Mouse (Mus musculus) forebrain, embryonic 14.5 days (tissue): Measurements from ENCODE around the gene Osbpl3. TPM values are rescaled to one million over a fixed set of nuclear protein-coding genes. Genes with fewer than 3 reads are reported as not detected.

ENCODE experiments used
- ATAC-seq: fragments of 200-750 bp; cut with Nextera tagmentation; 2 replicates; pipeline ENCODE4 v1.8.0; 2017; ENCODE audit warnings: mild to moderate bottlenecking, moderate library complexity
- DNase-seq: peaks from one replicate; pipeline ENCODE4 v3.0.0-alpha.2; 2015; ENCODE audit warnings: low spot score
- H3K27ac ChIP-seq: fragments of 300-500 bp; sonication (generic); 2 replicates; pipeline ENCODE4 v1.5.1; 2014; ENCODE audit warnings: low read depth, mild to moderate bottlenecking, control low read depth, low read length, moderate library complexity
- H3K27me3 ChIP-seq: fragments of 300-500 bp; sonication (generic); replicated peaks from 2 replicates; pipeline ENCODE4 v1.6.1; 2014; ENCODE audit warnings: low read length, control low read depth, mixed read lengths; ENCODE audit not compliant: control insufficient read depth, insufficient read depth
- H3K36me3 ChIP-seq: fragments of 300-500 bp; sonication (generic); 2 replicates; pipeline ENCODE4 v1.6.1; 2014; ENCODE audit warnings: low read length, control low read depth; ENCODE audit not compliant: control insufficient read depth, insufficient read depth
- H3K4me1 ChIP-seq: fragments of 300-500 bp; sonication (generic); 2 replicates; pipeline ENCODE4 v1.6.1; 2014; ENCODE audit warnings: antibody characterized with exemption, low read length, control low read depth; ENCODE audit not compliant: control insufficient read depth, insufficient read depth
- H3K4me2 ChIP-seq: fragments of 300-500 bp; sonication (generic); 2 replicates; pipeline ENCODE4 v1.6.1; 2014; ENCODE audit warnings: mild to moderate bottlenecking, control low read depth, low read length
- H3K4me3 ChIP-seq: fragments of 300-500 bp; sonication (generic); 2 replicates; pipeline ENCODE4 v1.5.1; 2014; ENCODE audit warnings: low read depth, low read length, control low read depth
- H3K9ac ChIP-seq: fragments of 300-500 bp; sonication (generic); 2 replicates; pipeline ENCODE4 v1.6.1; 2014; ENCODE audit warnings: mild to moderate bottlenecking, low read length, control low read depth, moderate library complexity
- H3K9me3 ChIP-seq: fragments of 300-500 bp; sonication (generic); replicated peaks from 2 replicates; pipeline ENCODE4 v1.6.1; 2016; ENCODE audit warnings: low read length, control low read depth, mixed read lengths; ENCODE audit not compliant: control insufficient read depth
- WGBS: fragments of 180-500 bp; shearing (Covaris S2); extraction: QIAGEN DNeasy Blood & Tissue Kit; methylation state at CpG from one replicate; pipeline ENCODE4 v1.1.7; 2014; 5-methylcytosine and 5-hydroxymethylcytosine counted together
- polyA plus RNA-seq: library from polyadenylated mRNA; unstranded; fragments of >200 nt; fragmentation: Nextera tagmentation; extraction: Ambion mirVana; gene quantifications from 2 replicates; pipeline ENCODE4 v1.2.1, GENCODE M21; 2014

The Osbpl3 gene
- polyA plus RNA-seq, 1 experiment from 2014 or later: 2.8 TPM

- no peak for ATAC-seq
- Histone ChIP-seq H3K4me3 (no peak overlapping the region), H3K27me3 (no peaks in the 10 kb centered on the region), H3K9ac (no peak overlapping the region), H3K9me3 (no peaks in the 10 kb centered on the region), H3K27ac (no peak overlapping the region), H3K4me1 (no peaks in the 10 kb centered on the region), H3K4me2 (no peak overlapping the region), H3K36me3 (no peaks in the 10 kb centered on the region)
- no peak for DNase-seq
- WGBS: 95% methylated on average over 8 of the region's 8 CpGs
Measured at GRCm38 (mm10) chr6:50364364-50364763, 91.6 kb downstream of the Osbpl3 start.

- DNase-seq (no peak), ATAC-seq (no peak)
- Histone ChIP-seq H3K9me3 (no peaks in the 10 kb centered on the region), H3K4me3 (no peak overlapping the region), H3K27ac (no peak overlapping the region), H3K27me3 (no peaks in the 10 kb centered on the region), H3K9ac (no peak overlapping the region), H3K4me1 (no peaks in the 10 kb centered on the region), H3K4me2 (no peak overlapping the region), H3K36me3 (no peaks in the 10 kb centered on the region)
- 86% methylated on average over 5 of the region's 5 CpGs for WGBS
Measured at GRCm38 (mm10) chr6:50363385-50363784, 92.6 kb downstream of the Osbpl3 start.

- no peaks in the 10 kb centered on the region for H3K27me3 ChIP-seq
- no peaks in the 10 kb centered on the region for H3K36me3 ChIP-seq
- no peak for ATAC-seq
- no peak overlapping the region for H3K9ac ChIP-seq
- no peak for DNase-seq
- H3K4me1 ChIP-seq: peaks cover 3% of the 10 kb centered on the region; the same call in 1 of the 2 replicates
- H3K4me3 ChIP-seq: no peak overlapping the region
- H3K9me3 ChIP-seq: no peaks in the 10 kb centered on the region
- H3K27ac ChIP-seq: no peak overlapping the region
- WGBS: 62% methylated on average over 4 of the region's 4 CpGs
- no peak overlapping the region for H3K4me2 ChIP-seq
Measured at GRCm38 (mm10) chr6:50362704-50363261, 93.2 kb downstream of the Osbpl3 start.

DNA sequence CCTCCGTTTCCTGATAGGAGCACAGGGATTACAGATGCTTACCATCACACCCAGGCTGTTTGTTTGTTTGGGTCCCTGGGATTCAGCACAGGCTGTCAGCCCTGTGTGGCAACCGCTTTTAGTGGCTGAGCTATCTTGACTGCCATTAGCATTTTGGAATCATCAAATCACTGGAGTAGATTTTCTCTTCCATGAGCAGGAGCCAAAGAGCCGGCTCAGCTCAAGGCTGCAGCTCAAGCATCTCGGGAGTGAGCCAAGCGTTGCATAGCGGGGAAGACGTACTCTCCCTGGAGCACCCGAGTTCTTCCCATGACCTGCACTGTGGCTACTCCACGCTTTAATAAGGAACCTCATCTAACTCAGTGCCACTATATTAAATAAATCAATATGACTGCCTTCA is 93.8 kb downstream of the Osbpl3 start:
- 75% methylated on average over 9 of the region's 9 CpGs for WGBS
- Histone ChIP-seq H3K27me3 (no peaks in the 10 kb centered on the region), H3K9me3 (no peaks in the 10 kb centered on the region), H3K9ac (no peak overlapping the region), H3K4me3 (no peak overlapping the region), H3K36me3 (no peaks in the 10 kb centered on the region), H3K4me1 (peaks cover 5% of the 10 kb centered on the region; the same call in 1 of the 2 replicates), H3K4me2 (no peak overlapping the region), H3K27ac (no peak overlapping the region)
- DNase-seq: peak; percentile 28
- no peak for ATAC-seq

DNA sequence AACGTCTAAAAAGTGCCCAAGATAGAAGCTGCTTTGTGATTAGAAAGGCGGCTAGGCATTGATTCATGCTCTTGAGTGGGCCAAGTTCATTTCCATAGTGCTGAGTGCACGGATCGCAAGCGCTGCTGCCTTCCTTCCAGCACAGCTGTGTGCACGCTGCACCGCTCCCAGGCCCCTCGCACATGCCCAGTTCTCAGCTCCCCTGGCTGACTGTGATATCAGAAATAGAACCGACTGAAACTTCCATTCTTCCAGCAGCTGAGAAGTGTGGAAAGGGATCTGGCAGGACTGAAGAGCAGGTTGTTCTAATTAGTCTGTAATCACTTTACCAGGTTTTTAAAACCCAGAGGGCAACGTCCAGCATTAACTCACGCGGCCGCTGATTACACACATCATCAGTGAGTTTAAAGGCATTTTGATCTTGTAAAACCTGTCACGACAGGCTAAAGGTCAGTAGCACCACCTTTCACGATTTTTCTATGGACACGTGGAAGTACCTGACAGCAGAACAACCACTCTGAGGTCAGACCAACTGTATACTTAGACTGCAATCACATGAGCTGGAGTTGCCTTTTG is 97.8 kb downstream of the Osbpl3 start:
- Histone ChIP-seq H3K27me3 (no peaks in the 10 kb centered on the region), H3K4me1 (peaks cover 8% of the 10 kb centered on the region), H3K4me2 (no peak overlapping the region), H3K9me3 (no peaks in the 10 kb centered on the region), H3K27ac (no peak overlapping the region), H3K36me3 (no peaks in the 10 kb centered on the region), H3K9ac (no peak overlapping the region), H3K4me3 (no peak overlapping the region)
- WGBS: 52% methylated on average over 16 of the region's 16 CpGs
- DNase-seq (peak; percentile 72), ATAC-seq (peak; percentile 82; the same call in 1 of the 2 replicates)

GRCm38 (mm10) chr6:50354688-50355660 is 101.0 kb downstream of the Osbpl3 start:
- Histone ChIP-seq H3K9ac (no peak overlapping the region), H3K4me1 (peaks cover 8% of the 10 kb centered on the region), H3K27ac (peak overlapping the region; percentile 9; the same call in 1 of the 2 replicates), H3K9me3 (no peaks in the 10 kb centered on the region), H3K27me3 (no peaks in the 10 kb centered on the region), H3K4me3 (no peak overlapping the region), H3K4me2 (no peak overlapping the region), H3K36me3 (no peaks in the 10 kb centered on the region)
- peak; percentile 45 for DNase-seq
- ATAC-seq: no peak
- 47% methylated on average over 20 of the region's 20 CpGs for WGBS

DNA sequence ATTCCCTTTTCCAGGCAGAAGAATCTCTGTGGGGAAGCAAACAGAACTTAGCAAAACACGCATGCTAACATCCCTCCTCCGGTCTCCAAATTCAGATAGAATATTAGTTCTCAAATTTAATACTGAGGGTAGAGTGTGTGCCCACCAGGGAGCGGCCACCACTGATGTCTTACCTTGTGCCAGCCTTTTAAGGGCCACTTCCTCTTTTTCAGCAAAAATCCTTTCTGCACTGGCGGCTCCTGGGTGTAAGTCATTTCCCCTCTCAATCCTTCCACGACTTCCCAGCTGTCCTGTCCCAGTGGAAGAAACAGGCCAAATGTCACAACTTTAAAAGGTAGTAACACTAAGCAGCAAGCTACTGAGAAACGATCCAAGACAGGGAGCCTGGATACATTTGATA is 103.2 kb downstream of the Osbpl3 start:
- H3K27ac ChIP-seq: no peak overlapping the region
- H3K4me1 ChIP-seq: peaks cover 5% of the 10 kb centered on the region
- ATAC-seq (no peak), DNase-seq (no peak)
- no peak overlapping the region for H3K4me3 ChIP-seq
- H3K27me3 ChIP-seq: no peaks in the 10 kb centered on the region
- no peak overlapping the region for H3K9ac ChIP-seq
- H3K9me3 ChIP-seq: no peaks in the 10 kb centered on the region
- WGBS: 72% methylated on average over 6 of the region's 6 CpGs
- H3K36me3 ChIP-seq: no peaks in the 10 kb centered on the region
- no peak overlapping the region for H3K4me2 ChIP-seq

- no peak overlapping the region for H3K9ac ChIP-seq
- H3K4me1 ChIP-seq: peaks cover 3% of the 10 kb centered on the region
- no peak overlapping the region for H3K27ac ChIP-seq
- H3K9me3 ChIP-seq: no peaks in the 10 kb centered on the region
- H3K36me3 ChIP-seq: no peaks in the 10 kb centered on the region
- H3K27me3 ChIP-seq: no peaks in the 10 kb centered on the region
- ATAC-seq (no peak), DNase-seq (no peak)
- WGBS: 98% methylated on average over 3 of the region's 3 CpGs
- H3K4me2 ChIP-seq: no peak overlapping the region
- no peak overlapping the region for H3K4me3 ChIP-seq
Measured at GRCm38 (mm10) chr6:50350911-50351310, 105.1 kb downstream of the Osbpl3 start.
